Mouse (Mus musculus): ENCODE results near the gene Sarm1. TPM values are rescaled to one million over a fixed set of nuclear protein-coding genes. Genes with fewer than 3 reads are reported as not detected.
"Not testable (repeated sequence)": the region's sequence is repeated elsewhere in the genome, so short reads cannot be mapped to it uniquely, and the experiment has no call there.

Gene Sarm1
- polyA plus RNA-seq, 1 experiment from 2014 or later, result 1.2 TPM

- not testable (repeated sequence) for H3K9me3 ChIP-seq (ENCODE audit: control insufficient read depth, low read length); ATAC-seq (ENCODE audit: low read depth); H3K4me2 ChIP-seq (ENCODE audit: low read depth, low read length); H3K9ac ChIP-seq (ENCODE audit: low read length); H3K27me3 ChIP-seq (ENCODE audit: control insufficient read depth, insufficient read depth, low read depth, low read length); H3K4me3 ChIP-seq (ENCODE audit: low read length)
- WGBS, result 90% methylated on average over 10 of the region's 10 CpGs
- Histone ChIP-seq H3K36me3 (ENCODE audit: control insufficient read depth, insufficient read depth, low read length) (peaks cover 28% of the 10 kb centered on the region), H3K4me1 (replicated peaks; ENCODE audit: control insufficient read depth, insufficient read depth, low read length) (peaks cover 12% of the 10 kb centered on the region), H3K27ac (ENCODE audit: low read length) (peak overlapping the region; percentile 56)
Measured at GRCm38 (mm10) chr11:78531515-78531914, 34.0 kb upstream of the Sarm1 start.

DNA sequence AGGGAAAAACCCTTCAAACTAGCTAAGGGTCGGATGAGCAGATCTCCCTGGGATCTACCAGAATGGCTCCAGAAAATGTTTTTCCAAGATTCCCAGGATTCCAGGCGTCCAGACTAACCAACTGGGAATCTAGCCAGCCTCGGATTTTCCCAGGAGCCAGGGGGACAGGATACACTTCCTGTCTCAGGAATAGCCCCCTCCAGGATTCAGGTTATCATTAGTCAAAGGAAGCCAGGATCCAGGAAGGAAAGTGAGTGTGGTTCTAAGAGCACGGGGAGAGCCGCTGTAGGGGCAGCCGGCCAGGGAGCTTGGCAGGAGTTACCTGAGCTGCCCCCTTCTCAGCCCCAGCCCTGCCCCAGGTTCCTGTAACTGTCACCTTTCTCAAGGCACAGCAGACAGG is 33.5 kb upstream of the Sarm1 start:
- no peak overlapping the region for H3K9ac ChIP-seq (ENCODE audit: low read length)
- no peaks in the 10 kb centered on the region for H3K27me3 ChIP-seq (ENCODE audit: control insufficient read depth, insufficient read depth, low read depth, low read length)
- whole genome bisulfite sequencing, result 44% methylated on average over 6 of the region's 6 CpGs
- H3K9me3 ChIP-seq (ENCODE audit: control insufficient read depth, low read length), result no peaks in the 10 kb centered on the region
- H3K4me3 ChIP-seq (ENCODE audit: low read length), result no peak overlapping the region
- H3K27ac ChIP-seq (ENCODE audit: low read length), result peak overlapping the region; percentile 78
- H3K4me2 ChIP-seq (ENCODE audit: low read depth, low read length), result 0 out of 2 replicates have a peak overlapping the region, but pooled peaks have one; percentile 22
- peaks cover 33% of the 10 kb centered on the region for H3K36me3 ChIP-seq (ENCODE audit: control insufficient read depth, insufficient read depth, low read length)
- H3K4me1 ChIP-seq (replicated peaks; ENCODE audit: control insufficient read depth, insufficient read depth, low read length), result peaks cover 12% of the 10 kb centered on the region
- ATAC-seq (ENCODE audit: low read depth), result no peak

DNA sequence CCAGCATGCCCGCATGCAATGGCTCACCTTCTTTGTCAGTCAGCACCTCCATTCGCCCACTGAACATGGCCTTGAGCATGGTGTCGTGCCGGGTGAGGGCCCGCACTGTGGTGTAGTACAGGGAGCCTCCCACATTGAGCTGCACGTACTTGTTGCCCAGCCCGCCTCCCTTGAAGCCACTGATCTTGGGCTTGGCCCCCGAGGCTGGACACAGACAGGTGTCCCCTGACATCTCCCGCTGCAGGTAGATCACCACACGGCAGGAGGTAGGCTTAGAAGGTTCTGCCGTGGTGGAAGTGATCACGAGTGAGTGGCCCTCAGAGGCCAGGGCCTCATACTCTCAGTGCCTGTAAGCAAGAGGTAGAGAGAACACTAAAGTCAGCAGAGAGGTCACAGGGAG is 32.4 kb upstream of the Sarm1 start:
- ATAC-seq (ENCODE audit: low read depth), result no peak
- Histone ChIP-seq H3K27ac (ENCODE audit: low read length) (no peak overlapping the region), H3K36me3 (ENCODE audit: control insufficient read depth, insufficient read depth, low read length) (peaks cover 39% of the 10 kb centered on the region)

DNA sequence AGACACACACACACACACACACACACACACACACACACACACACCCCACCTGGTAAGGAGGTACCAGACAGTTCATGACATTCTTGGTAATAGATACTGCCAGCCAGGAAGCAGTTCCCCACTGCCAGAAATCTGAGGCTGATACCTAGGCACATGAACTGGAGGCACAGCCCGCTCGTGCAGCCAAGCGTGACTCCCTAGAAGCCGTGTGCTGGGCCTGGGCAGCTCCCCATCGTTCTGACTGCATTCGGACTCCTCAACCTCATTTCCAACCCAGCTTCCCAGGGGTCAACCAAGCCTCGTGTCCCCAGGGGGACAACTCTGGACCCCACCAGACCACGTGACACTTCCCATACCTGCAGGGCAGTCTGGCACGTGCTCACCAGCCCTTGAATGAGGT is 31.2 kb upstream of the Sarm1 start:
- 89% methylated on average over 9 of the region's 9 CpGs for WGBS
- Histone ChIP-seq H3K4me2 (ENCODE audit: low read depth, low read length) (no peak overlapping the region), H3K27ac (ENCODE audit: low read length) (no peak overlapping the region), H3K9ac (ENCODE audit: low read length) (no peak overlapping the region), H3K9me3 (ENCODE audit: control insufficient read depth, low read length) (no peaks in the 10 kb centered on the region), H3K4me3 (ENCODE audit: low read length) (no peak overlapping the region), H3K27me3 (ENCODE audit: control insufficient read depth, insufficient read depth, low read depth, low read length) (no peaks in the 10 kb centered on the region), H3K4me1 (replicated peaks; ENCODE audit: control insufficient read depth, insufficient read depth, low read length) (peaks cover 4% of the 10 kb centered on the region; the same call in 1 of the 2 replicates), H3K36me3 (ENCODE audit: control insufficient read depth, insufficient read depth, low read length) (peaks cover 51% of the 10 kb centered on the region)
- no peak for ATAC-seq (ENCODE audit: low read depth)

More for the DNA sequence above, 32.4 kb upstream of the Sarm1 start:
- Histone ChIP-seq H3K27me3 (ENCODE audit: control insufficient read depth, insufficient read depth, low read depth, low read length) (no peaks in the 10 kb centered on the region), H3K9me3 (ENCODE audit: control insufficient read depth, low read length) (no peaks in the 10 kb centered on the region), H3K4me3 (ENCODE audit: low read length) (no peak overlapping the region), H3K4me2 (ENCODE audit: low read depth, low read length) (no peak overlapping the region), H3K4me1 (replicated peaks; ENCODE audit: control insufficient read depth, insufficient read depth, low read length) (peaks cover 9% of the 10 kb centered on the region), H3K9ac (ENCODE audit: low read length) (no peak overlapping the region)
- 88% methylated on average over 12 of the region's 12 CpGs for WGBS

DNA sequence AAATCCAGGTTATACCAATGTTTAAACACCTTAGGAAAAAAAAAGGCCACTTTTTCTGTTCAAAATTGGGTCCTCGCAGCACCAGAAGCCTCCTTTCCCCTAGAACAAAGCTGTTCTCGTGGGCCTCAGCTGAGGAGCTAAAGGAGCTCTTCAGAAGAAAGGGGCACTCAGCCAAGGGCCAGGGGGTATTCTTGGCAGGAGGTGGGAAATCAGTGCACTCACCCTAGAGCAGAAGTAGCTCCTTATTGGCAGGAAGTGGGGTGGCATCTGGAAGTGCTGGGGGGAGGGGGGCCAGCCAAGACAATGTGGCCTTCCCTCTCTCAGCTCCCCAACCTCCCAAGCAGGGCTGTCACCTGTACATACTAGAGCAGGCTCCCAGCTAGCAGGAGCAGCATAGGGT is 27.3 kb upstream of the Sarm1 start:
- WGBS, result 45% methylated on average over 2 of the region's 2 CpGs
- Histone ChIP-seq H3K36me3 (ENCODE audit: control insufficient read depth, insufficient read depth, low read length) (peaks cover 80% of the 10 kb centered on the region), H3K27ac (ENCODE audit: low read length) (peak overlapping the region; percentile 43)

DNA sequence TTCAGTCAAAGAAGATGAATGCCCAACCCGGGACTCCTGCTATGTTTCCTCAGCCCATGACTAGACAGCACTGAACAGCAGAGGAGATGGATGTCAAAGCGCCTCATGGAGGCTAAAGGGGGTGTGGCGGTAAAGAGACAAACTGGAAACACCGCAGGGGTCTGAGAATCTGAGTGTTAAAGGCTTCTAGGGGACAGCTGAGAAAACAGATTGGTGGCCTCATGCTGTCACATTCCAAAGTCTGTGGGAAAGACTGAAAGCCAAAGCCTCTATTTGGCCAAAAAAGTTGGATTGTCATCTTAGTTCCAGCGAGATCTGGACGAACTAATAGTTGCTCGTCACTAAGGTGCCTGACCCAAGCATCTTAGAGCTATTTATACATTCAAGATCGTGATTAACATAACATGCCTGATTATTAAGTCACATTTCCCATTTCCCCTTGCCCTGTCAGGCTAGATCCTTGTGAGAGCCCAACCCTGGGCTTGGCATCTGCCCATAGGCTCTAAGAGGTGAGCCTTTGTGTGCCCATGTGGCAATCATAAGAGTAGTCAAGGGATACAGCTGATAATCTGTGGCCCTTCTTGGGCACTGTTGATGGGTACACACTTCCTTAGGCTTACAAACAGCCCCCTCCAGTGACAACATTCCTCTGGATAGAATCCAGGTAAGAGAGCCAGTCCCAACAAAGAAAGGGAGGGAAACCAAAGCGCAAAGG is 25.8 kb upstream of the Sarm1 start:
- Histone ChIP-seq H3K4me2 (ENCODE audit: low read depth, low read length) (no peak overlapping the region), H3K9ac (ENCODE audit: low read length) (no peak overlapping the region), H3K27me3 (ENCODE audit: control insufficient read depth, insufficient read depth, low read depth, low read length) (no peaks in the 10 kb centered on the region), H3K4me1 (replicated peaks; ENCODE audit: control insufficient read depth, insufficient read depth, low read length) (0 out of 2 replicates have a peak, but pooled peaks cover 2% of the 10 kb centered on the region), H3K36me3 (ENCODE audit: control insufficient read depth, insufficient read depth, low read length) (peaks cover 73% of the 10 kb centered on the region), H3K9me3 (ENCODE audit: control insufficient read depth, low read length) (no peaks in the 10 kb centered on the region), H3K4me3 (ENCODE audit: low read length) (no peak overlapping the region), H3K27ac (ENCODE audit: low read length) (no peak overlapping the region)
- 68% methylated on average over 9 of the region's 9 CpGs for WGBS
- no peak for ATAC-seq (ENCODE audit: low read depth)

More for the DNA sequence above, 27.3 kb upstream of the Sarm1 start:
- Histone ChIP-seq H3K27me3 (ENCODE audit: control insufficient read depth, insufficient read depth, low read depth, low read length) (no peaks in the 10 kb centered on the region), H3K4me3 (ENCODE audit: low read length) (no peak overlapping the region), H3K4me1 (replicated peaks; ENCODE audit: control insufficient read depth, insufficient read depth, low read length) (0 out of 2 replicates have a peak, but pooled peaks cover 2% of the 10 kb centered on the region), H3K9ac (ENCODE audit: low read length) (no peak overlapping the region), H3K9me3 (ENCODE audit: control insufficient read depth, low read length) (no peaks in the 10 kb centered on the region), H3K4me2 (ENCODE audit: low read depth, low read length) (no peak overlapping the region)
- ATAC-seq (ENCODE audit: low read depth), result peak; percentile 44

- H3K4me1 ChIP-seq (replicated peaks; ENCODE audit: control insufficient read depth, insufficient read depth, low read length), result 0 out of 2 replicates have a peak, but pooled peaks cover 2% of the 10 kb centered on the region
- 84% methylated on average over 1 of the region's 1 CpGs for WGBS
- ATAC-seq (ENCODE audit: low read depth), result no peak
- H3K27me3 ChIP-seq (ENCODE audit: control insufficient read depth, insufficient read depth, low read depth, low read length), result no peaks in the 10 kb centered on the region
- H3K9ac ChIP-seq (ENCODE audit: low read length), result no peak overlapping the region
- H3K27ac ChIP-seq (ENCODE audit: low read length), result no peak overlapping the region
- H3K4me3 ChIP-seq (ENCODE audit: low read length), result no peak overlapping the region
- H3K9me3 ChIP-seq (ENCODE audit: control insufficient read depth, low read length), result no peaks in the 10 kb centered on the region
- H3K36me3 ChIP-seq (ENCODE audit: control insufficient read depth, insufficient read depth, low read length), result peaks cover 74% of the 10 kb centered on the region
- H3K4me2 ChIP-seq (ENCODE audit: low read depth, low read length), result no peak overlapping the region
Measured at GRCm38 (mm10) chr11:78522481-78522997, 25.0 kb upstream of the Sarm1 start.

GRCm38 (mm10) chr11:78521880-78522279 is 24.3 kb upstream of the Sarm1 start:
- H3K9me3 ChIP-seq (ENCODE audit: control insufficient read depth, low read length), result no peaks in the 10 kb centered on the region
- 74% methylated on average over 3 of the region's 3 CpGs for WGBS
- no peak overlapping the region for H3K4me3 ChIP-seq (ENCODE audit: low read length)
- no peaks in the 10 kb centered on the region for H3K27me3 ChIP-seq (ENCODE audit: control insufficient read depth, insufficient read depth, low read depth, low read length)
- H3K4me2 ChIP-seq (ENCODE audit: low read depth, low read length), result no peak overlapping the region
- H3K36me3 ChIP-seq (ENCODE audit: control insufficient read depth, insufficient read depth, low read length), result peaks cover 69% of the 10 kb centered on the region
- H3K4me1 ChIP-seq (replicated peaks; ENCODE audit: control insufficient read depth, insufficient read depth, low read length), result 0 out of 2 replicates have a peak, but pooled peaks cover 2% of the 10 kb centered on the region
- no peak overlapping the region for H3K9ac ChIP-seq (ENCODE audit: low read length)
- ATAC-seq (ENCODE audit: low read depth), result no peak
- no peak overlapping the region for H3K27ac ChIP-seq (ENCODE audit: low read length)

- ATAC-seq (ENCODE audit: low read depth), result no peak
- Histone ChIP-seq H3K4me1 (replicated peaks; ENCODE audit: control insufficient read depth, insufficient read depth, low read length) (no peaks in the 10 kb centered on the region), H3K27ac (ENCODE audit: low read length) (no peak overlapping the region), H3K9me3 (ENCODE audit: control insufficient read depth, low read length) (no peaks in the 10 kb centered on the region), H3K4me2 (ENCODE audit: low read depth, low read length) (no peak overlapping the region), H3K9ac (ENCODE audit: low read length) (no peak overlapping the region), H3K4me3 (ENCODE audit: low read length) (no peak overlapping the region), H3K36me3 (ENCODE audit: control insufficient read depth, insufficient read depth, low read length) (peaks cover 66% of the 10 kb centered on the region), H3K27me3 (ENCODE audit: control insufficient read depth, insufficient read depth, low read depth, low read length) (no peaks in the 10 kb centered on the region)
- 90% methylated on average over 10 of the region's 10 CpGs for WGBS
Measured at GRCm38 (mm10) chr11:78518931-78519330, 21.4 kb upstream of the Sarm1 start.
